Mouse (Mus musculus) c-Kit-positive CD71-negative TER-119-negative erythroid progenitor cells, embryonic 14.5 days (primary cell): Measurements from ENCODE around the gene Irak1.

Experiments
- DNase-seq: peaks from one replicate; pipeline ENCODE4 v3.0.0-alpha.2; 2013; ENCODE audit warnings: low read depth

Gene Irak1

DNA sequence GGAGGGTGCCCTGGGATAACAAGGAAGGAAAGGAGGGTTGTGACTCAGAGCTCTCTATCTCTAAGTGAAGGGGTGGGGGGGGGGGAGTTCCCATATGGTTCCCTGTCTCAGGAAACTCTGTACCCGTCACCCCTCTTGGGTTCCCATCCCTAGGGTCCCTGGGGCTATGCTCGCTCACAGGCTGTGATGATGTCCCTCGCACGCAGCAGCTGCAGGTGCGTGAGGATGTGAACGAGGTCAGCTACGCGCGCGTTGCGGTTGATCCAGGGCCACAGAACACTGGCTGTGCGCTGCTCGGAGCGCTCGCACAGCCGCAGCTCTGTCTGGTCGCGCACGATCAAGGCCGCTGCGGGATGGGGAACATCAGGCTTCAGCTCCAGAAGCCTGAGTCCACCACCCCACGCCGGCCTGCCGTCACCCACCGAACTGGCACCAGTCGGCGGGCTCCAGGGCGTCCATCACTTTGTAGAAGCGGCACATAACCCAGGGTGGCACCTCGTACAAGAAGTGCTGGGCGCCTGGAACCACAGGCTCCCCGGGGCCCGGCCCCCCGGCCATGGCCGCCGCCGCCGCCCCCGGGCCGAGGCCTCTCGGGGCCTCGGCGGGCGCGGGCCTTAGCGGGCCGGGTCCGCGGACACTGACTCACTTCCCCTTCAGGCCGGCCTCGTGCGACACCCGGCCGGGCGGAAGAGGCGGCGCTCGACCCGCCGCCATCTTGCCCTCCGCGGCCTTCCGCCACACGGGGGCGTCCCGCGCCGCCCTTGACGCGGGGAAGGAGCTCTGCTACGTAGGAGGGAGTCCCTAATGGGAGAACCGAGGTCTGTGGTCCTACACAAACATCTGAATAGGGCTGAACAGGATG is at the start of gene Irak1:
Gene Irak1 (minus strand): TSS at position 731 of the 862 bp plus-strand sequence.
- DNase-seq, result peak; percentile 62

DNA sequence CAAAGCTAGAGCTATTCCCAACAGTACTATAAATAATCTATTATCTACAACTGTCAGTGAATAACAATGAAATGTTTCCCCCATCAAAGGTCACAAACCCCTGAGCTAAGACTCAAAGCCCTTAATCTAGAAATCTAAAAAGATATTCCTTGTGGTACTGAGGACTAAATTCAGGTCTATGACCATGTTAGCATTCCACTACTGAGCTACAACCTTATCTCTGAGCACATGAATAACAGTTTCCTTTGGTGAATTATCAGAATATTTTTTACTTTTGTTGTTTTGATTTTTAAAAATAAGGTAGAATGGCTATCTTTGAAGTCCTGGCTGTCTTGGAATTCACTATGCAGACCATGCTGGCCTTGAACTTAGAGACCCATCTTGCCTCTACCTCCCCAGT is 47.1 kb upstream of the Irak1 start:
- no peak for DNase-seq

DNA sequence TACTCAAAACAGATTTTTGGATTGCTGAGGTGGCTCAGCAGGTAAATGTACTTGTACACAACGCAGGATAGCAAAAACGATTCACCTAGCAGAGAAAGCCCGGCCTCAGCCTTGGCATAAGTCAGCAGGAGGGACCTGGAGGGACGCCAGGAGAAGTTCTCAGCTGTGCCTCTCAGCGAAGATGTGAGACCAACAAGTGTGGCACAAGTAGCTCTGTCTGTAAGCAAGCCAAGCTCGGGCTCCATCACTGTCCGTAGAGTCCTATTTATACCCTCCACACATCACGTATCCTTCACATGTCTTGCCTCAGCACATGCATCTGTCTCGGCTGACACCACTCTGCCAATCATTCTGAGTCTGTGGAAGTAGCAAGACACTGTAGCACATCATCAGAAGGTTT is 44.2 kb upstream of the Irak1 start:
- DNase-seq, result no peak

- DNase-seq, result no peak
Observed at GRCm38 (mm10) chrX:74045107-74045506, 21.4 kb upstream of the Irak1 start.

GRCm38 (mm10) chrX:74037702-74038375 is 14.1 kb upstream of the Irak1 start:
- no peak for DNase-seq

- no peak for DNase-seq
Observed at GRCm38 (mm10) chrX:74030000-74030399, 6.3 kb upstream of the Irak1 start.

DNA sequence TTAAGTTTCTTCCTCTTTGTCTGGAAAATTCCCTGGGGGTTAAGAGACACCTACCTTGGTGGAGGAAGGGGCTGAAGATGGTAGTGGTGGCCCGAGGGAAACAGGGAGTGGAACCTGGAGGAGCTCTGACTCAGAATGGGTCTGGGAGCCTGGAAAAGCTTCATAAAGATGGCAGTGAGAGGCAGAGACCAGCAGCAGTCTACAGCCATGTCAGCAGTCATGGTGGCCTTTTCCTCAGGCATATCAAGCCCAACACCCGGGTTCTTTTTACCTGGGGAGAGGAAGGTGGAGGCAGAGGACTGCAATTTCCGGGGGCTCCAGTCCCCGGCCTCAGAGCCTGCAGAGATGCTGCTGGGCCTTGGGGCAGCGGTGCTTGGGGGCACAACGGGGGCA is 927 bp downstream of the Irak1 start:
- DNase-seq, result no peak

DNA sequence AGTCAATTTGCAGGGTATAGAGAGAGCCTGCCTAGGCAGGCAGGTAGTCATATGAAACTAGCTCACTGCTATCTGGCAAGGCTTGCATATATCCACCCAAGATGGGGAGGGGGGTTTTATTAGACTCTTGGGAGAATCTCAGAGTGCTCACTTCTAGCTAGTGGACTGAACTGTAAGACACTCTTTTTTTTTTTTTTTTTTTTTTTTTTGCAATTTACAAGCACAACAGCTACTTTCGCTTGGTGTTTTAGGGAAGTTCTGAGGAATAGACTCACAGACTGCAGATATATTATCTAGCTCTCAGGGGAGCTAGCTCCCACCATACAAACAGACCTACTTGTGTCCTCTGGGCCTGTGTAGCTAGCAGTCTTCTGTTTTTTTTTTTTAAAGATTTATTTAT is 9.1 kb downstream of the Irak1 start:
- no peak for DNase-seq

- no peak for DNase-seq
Observed at GRCm38 (mm10) chrX:74008063-74008462, 15.7 kb downstream of the Irak1 start.

DNA sequence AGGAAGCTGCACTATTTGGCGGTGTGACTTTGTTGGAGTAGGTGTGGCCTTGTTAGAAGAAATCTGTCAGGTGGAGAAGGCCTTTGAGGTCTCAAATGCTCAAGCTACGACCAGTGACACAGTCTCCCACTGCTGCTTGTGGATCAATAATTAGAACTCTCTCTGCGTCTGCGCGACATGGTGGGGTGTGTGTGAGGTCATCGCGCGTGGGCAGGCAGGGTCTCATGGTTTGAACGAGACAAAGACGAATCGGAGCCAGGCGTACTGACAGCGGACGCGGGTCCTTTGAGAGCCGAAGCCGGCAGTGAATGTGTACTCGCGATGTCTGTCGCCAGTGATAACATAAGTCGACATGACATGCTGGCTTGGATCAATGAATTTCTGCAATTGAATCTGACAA is 17.3 kb downstream of the Irak1 start:
- no peak for DNase-seq

DNA sequence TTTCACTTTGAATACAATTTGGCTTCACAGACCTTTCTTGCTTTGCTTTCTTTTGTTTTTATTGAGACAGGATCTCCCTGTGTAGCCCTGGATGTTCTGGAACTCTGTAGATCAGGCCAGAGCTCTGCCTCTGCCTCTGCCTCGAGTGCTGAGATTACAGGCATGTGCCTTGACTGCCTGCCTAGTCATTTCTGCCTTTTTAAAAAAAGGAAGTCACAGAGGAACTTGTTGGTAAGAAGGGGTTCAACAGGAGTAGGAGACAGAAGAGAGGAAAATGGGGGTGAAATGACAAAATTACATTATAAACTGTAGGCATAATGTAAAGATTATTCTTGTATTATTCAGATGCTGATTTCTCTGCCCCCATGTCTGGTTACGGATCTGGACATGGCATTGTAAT is 20.1 kb downstream of the Irak1 start:
- no peak for DNase-seq

GRCm38 (mm10) chrX:74001024-74001423 is 22.7 kb downstream of the Irak1 start:
- DNase-seq, result no peak

DNA sequence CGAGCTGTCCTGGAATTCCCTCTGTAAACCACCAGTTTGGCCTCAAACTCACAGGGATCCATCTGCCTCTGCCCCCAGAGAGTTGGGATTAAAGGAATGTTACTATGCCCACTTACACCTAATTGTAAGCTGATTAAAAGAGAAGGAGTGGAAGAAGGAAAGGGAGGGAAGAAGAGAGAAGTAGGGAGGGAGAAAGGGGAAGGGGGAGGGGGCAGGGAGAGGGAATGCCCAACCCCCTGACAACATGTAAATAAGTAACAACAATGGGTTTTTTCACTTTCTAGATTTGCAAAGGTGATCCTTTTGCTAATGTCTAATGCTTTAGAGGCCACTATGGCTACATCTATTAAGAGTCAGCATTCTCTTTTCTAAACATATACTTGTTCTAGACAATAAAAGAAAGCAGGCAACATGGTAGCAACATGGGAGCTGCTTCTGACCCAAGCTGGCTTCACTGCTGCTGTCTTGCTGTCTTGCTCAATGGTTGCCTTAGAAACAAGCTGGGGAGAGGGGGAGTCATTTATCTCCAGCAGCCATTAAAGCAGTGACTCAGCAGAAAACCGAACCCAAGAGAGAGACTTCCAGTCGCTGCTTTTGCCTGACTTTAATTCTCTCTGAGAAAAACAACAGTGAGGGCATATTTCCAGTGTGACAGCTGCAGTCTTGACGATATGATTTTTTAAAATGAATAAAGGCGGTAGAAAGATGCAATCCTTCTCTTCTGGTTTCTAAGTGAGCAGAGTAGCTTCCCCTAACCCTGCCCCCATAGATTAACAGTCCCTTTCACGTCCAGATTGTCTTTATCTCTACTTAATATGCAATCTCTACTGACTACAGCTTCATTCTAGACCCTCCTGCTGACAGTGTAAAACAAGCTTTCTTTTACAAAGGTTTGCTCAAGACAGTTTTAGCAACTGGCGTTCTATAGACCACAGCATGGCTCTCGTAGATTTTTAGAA is 24.5 kb downstream of the Irak1 start:
- DNase-seq, result peak; percentile 47

GRCm38 (mm10) chrX:73977783-73978182 is 45.9 kb downstream of the Irak1 start:
- DNase-seq, result no peak

- DNase-seq, result no peak
Observed at GRCm38 (mm10) chrX:73976283-73976682, 47.4 kb downstream of the Irak1 start.

DNA sequence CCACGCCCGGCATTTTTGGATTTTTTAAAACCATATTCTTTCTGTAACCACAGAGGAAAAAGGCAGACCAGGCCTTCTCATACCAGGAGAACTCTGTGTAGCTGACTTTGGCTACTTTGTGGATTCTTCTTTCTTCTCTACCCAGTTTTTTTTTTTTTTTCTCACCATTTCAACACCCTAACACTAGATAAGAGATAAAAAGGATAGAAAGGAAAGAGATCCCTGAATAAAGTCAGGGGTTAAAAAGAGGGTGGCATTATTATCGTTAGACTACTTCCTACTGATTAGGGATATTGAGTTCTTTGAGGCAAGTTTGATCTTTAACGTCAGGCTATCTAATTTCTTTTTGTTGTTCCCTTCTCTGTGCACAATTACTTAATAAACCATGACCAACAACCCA is 50.9 kb downstream of the Irak1 start:
- DNase-seq, result no peak

DNA sequence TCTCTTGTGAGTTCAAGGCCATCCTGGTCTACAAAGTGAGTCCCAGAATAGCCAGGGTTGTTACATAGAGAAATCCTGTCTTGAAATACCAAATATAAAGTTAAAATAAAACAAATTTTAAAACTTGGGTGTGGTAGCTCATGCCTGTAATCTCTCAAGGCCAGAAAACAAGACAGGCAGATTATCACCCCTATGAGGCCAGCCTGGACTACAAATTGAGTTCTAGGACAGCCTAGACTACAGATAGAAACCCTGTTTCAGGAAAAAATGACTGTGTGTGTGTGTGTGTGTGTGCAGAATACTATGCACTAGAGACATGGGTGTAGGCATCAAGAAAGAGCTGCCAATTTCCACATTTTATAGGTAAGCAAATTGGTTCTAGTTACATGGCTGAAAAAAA is 52.9 kb downstream of the Irak1 start:
- DNase-seq, result no peak

- no peak for DNase-seq
Observed at GRCm38 (mm10) chrX:73969729-73970128, 54.0 kb downstream of the Irak1 start.

GRCm38 (mm10) chrX:73969167-73969566 is 54.6 kb downstream of the Irak1 start:
- no peak for DNase-seq

DNA sequence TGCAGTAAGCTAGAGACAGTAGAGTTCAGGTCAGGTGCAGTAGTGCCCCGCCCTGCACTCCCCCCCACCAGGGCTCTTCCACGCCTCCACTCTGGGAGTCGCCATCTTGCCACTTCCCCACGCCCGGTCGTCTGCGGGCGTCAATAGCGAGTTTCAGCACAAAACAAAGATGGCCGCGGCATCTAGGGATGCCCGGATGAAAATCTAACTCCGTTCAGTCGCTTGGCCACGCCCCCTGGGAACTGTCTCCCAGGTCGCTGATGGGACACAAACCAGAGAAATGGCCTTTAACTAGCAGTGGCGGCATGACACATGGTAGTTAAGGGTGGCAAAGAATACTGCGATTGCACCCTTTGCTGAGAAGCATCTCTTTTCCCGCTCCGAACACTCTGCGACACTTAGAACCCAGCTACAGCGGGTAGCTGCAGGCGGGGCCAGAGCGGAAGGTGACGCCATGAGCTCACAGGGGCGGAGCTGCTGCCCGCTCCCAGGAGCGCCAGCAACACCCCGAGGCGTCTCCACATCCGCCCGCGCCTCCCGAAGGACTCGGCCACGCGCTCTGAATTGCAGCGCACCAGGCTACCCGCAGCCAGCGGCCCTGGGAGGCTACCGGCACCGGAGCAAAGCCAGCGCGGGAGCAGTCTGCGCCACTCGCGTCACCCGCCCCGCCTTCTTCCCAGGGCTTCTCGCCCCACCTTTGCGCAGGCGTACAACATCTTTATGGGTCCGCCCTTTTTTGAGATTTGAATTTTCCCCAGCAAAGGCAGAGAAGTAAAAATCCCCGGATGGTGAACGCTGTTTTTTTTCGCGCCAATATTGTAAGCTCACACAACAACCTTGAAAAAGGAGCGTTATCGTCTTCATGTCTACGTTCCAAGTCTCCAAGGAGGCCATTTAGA is 56.3 kb downstream of the Irak1 start:
- DNase-seq, result peak; percentile 75
